Mouse (Mus musculus) olfactory bulb, adult 2 months (tissue): ENCODE measurements at regions not wholly inside any gene's neighbourhood (a gene's known extent, or its start where the extent isn't known, plus 50 kb on each side); places are given as distances from the start of the nearest gene placed in this dataset.

Source experiments
- H3K27ac ChIP-seq: fragments of 200-500 bp; 2 replicates; pipeline ENCODE4 v1.5.1; 2012; ENCODE audit warnings: low read depth, low read length; ENCODE audit not compliant: insufficient read depth
- H3K4me1 ChIP-seq: fragments of 200-500 bp; 2 replicates; pipeline ENCODE4 v1.6.1; 2012; ENCODE audit warnings: low read length; ENCODE audit not compliant: control insufficient read depth, insufficient read depth
- H3K4me3 ChIP-seq: fragments of 200-500 bp; 2 replicates; pipeline ENCODE4 v1.5.1; 2012; ENCODE audit warnings: mild to moderate bottlenecking, low read depth, low read length, moderate library complexity; ENCODE audit not compliant: insufficient read depth
- CTCF ChIP-seq: fragments of 200-500 bp; IDR thresholded peaks from 2 replicates; pipeline ENCODE4 v1.5.1; 2012; ENCODE audit warnings: low read depth, mild to moderate bottlenecking, low read length, moderate library complexity; ENCODE audit not compliant: insufficient read depth
- POLR2A ChIP-seq: fragments of 200-500 bp; IDR thresholded peaks from 2 replicates; pipeline ENCODE4 v1.6.1; 2012; ENCODE audit warnings: mild to moderate bottlenecking, low read depth, low read length, moderate library complexity; ENCODE audit not compliant: insufficient read depth
- WGBS: fragments of 180-500 bp; shearing (Covaris S2); methylation state at CpG from one replicate; pipeline ENCODE4 v1.1.7; 2018; 5-methylcytosine and 5-hydroxymethylcytosine counted together

DNA sequence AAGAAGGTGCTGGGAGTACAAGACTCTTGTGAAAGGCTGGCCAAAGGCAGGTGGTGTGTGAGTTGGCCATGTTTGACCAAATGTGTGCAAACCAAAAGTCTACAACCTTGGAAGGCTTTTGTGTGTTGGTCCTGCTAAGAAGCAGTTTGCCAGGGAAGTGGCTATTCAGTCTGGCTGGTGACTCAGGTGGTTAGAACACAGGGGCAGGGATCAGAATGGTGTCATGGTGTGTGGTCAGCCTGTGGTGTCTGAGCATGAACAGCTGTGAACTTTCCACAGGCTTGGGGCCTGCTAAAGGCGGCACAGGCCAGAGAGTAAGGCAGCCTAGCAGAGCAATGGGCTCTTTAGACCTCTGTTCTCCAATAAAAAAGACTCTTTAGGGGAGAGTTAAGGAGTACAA lies 171.6 kb upstream of the Klf14 start:
- H3K4me3 ChIP-seq = no peak overlapping the region
- no peak overlapping the region for H3K27ac ChIP-seq
- peaks cover 25% of the 10 kb centered on the region for H3K4me1 ChIP-seq
- no peak for TF ChIP-seq CTCF
- 91% methylated on average over 1 of the region's 1 CpGs for WGBS

GRCm38 (mm10) chr6:31131716-31132115 lies 172.8 kb upstream of the Klf14 start:
- TF ChIP-seq CTCF (no peak), POLR2A (no peak)
- 65% methylated on average over 9 of the region's 9 CpGs for WGBS
- Histone ChIP-seq H3K27ac (no peak overlapping the region), H3K4me1 (peaks cover 20% of the 10 kb centered on the region), H3K4me3 (no peak overlapping the region)

GRCm38 (mm10) chr6:31132396-31133190 lies 173.7 kb upstream of the Klf14 start:
- Histone ChIP-seq H3K4me3 (no peak overlapping the region), H3K27ac (no peak overlapping the region), H3K4me1 (peaks cover 19% of the 10 kb centered on the region; the same call in 1 of the 2 replicates)
- WGBS = 49% methylated on average over 8 of the region's 8 CpGs
- no peak for TF ChIP-seq POLR2A
- TF ChIP-seq CTCF = no peak

GRCm38 (mm10) chr6:31133896-31134735 lies 175.2 kb upstream of the Klf14 start:
- WGBS = 67% methylated on average over 11 of the region's 11 CpGs
- Histone ChIP-seq H3K27ac (no peak overlapping the region), H3K4me3 (no peak overlapping the region), H3K4me1 (peaks cover 17% of the 10 kb centered on the region; the same call in 1 of the 2 replicates)
- TF ChIP-seq POLR2A (no peak), CTCF (no peak)

- Histone ChIP-seq H3K4me3 (no peak overlapping the region), H3K4me1 (peaks cover 17% of the 10 kb centered on the region; the same call in 1 of the 2 replicates), H3K27ac (no peak overlapping the region)
- no peak for TF ChIP-seq CTCF
- no peak for TF ChIP-seq POLR2A
- 50% methylated on average over 8 of the region's 8 CpGs for WGBS
Observed at GRCm38 (mm10) chr6:31134736-31135077, 175.8 kb upstream of the Klf14 start.

GRCm38 (mm10) chr6:31135580-31135979 lies 176.7 kb upstream of the Klf14 start:
- 78% methylated on average over 6 of the region's 6 CpGs for WGBS
- Histone ChIP-seq H3K4me1 (peaks cover 13% of the 10 kb centered on the region; the same call in 1 of the 2 replicates), H3K27ac (0 out of 2 replicates have a peak overlapping the region, but pooled peaks have one; percentile 8), H3K4me3 (no peak overlapping the region)
- no peak for TF ChIP-seq POLR2A
- no peak for TF ChIP-seq CTCF

DNA sequence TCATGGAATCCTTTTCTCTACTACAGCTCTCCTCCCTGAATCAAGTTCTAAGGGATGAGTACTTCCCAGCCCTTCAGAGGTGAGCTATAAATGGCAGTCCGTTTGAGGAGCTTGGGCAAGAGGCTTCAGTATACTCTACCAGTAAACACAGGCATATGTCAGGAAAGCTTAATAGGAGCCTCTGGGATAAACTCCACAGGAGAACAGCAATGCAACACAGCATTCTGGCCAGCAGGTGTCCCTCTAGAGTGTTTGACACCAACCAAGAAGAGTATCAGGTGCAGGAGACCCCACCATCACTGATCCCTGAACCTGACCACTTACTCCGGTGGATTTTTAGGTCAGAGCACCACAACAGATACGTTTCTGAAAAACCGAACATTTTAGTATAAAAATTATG lies 178.0 kb upstream of the Klf14 start:
- no peak for TF ChIP-seq POLR2A
- TF ChIP-seq CTCF = no peak
- peaks cover 21% of the 10 kb centered on the region for H3K4me1 ChIP-seq
- no peak overlapping the region for H3K27ac ChIP-seq
- H3K4me3 ChIP-seq = no peak overlapping the region
- 64% methylated on average over 4 of the region's 4 CpGs for WGBS

DNA sequence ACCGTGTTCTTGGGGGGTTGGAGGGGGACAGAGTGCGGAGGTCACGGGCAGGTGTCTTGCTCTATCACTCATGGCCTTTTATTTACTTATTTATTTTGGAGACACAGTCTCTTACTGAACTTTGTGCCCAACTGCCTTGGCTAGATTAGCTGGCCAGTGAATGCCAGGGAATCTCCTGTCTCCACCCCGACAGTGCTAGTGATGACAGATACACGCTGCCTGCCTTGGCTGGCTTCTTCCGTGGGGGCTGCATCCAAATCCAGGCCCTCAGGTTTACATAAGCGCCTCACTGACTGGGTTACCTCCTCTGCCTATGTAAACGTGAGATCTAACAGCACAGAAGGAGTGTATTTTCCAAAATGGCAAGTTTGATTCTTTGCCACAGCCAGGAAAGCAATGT lies 178.5 kb upstream of the Klf14 start:
- Histone ChIP-seq H3K27ac (no peak overlapping the region), H3K4me1 (peaks cover 21% of the 10 kb centered on the region), H3K4me3 (no peak overlapping the region)
- TF ChIP-seq CTCF = no peak
- TF ChIP-seq POLR2A = no peak
- WGBS = 82% methylated on average over 8 of the region's 8 CpGs

DNA sequence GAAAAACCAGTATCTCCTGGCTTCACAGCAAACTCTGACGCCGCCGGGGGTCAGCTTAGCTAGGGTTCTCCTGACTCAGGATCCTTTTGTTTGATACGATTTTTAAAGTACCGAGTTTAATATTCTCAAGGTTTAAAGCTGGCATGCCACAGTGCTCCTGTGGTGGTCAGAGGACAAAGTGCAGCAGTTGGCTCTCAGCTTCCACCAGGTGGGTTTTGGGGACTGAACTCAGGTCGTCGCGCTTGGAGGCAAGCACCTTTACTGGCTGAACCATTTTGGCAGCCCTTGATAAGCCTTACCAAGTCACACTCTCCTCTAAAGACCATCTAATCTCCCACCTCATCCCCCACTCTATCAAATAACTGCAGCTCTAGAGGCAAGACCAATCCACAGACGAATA lies 181.1 kb upstream of the Klf14 start:
- no peak overlapping the region for H3K4me3 ChIP-seq
- no peak overlapping the region for H3K27ac ChIP-seq
- peaks cover 24% of the 10 kb centered on the region for H3K4me1 ChIP-seq
- no peak for TF ChIP-seq POLR2A
- TF ChIP-seq CTCF = no peak
- 88% methylated on average over 9 of the region's 9 CpGs for WGBS
